Mouse (Mus musculus) v-Abl transformed pro-B cells (cell line): ENCODE measurements at regions not wholly inside any gene's neighbourhood (a gene's known extent, or its start where the extent isn't known, plus 50 kb on each side); places are given as distances from the start of the nearest gene placed in this dataset.

Experiments used
- in situ Hi-C, 2 experiments: fragments of 400-800 bp; cut with MboI; formaldehyde crosslinking; loops; one replicate each; pipeline ENCODE4 v1.15.1; 2025; ENCODE audit not compliant: unreplicated experiment in 2 of 2

DNA sequence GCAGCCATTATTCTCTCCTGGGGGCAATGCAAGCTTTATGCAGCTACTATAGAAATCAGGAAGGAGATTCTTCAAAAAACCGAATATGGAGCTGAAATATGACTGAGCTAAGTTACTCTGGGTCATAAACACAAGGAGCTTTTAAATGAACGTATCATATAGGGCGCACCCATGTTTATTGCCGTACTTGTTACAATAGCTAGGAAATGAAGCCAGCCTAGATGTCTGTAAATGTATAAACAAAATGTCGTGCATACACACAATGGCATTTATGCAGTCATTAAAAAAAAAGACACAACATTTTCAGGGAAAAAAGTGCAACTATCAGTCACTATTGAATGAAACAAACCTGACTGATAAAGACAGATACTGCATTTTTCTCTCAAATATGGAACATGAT, 111.0 kb downstream of the Uchl5 start:
- in situ Hi-C loops, result loop anchor here in 1 of 2 experiments (10.0 kb wide), 1 partner anchor 53 kb away; no protein-coding TSS in a partner anchor

DNA sequence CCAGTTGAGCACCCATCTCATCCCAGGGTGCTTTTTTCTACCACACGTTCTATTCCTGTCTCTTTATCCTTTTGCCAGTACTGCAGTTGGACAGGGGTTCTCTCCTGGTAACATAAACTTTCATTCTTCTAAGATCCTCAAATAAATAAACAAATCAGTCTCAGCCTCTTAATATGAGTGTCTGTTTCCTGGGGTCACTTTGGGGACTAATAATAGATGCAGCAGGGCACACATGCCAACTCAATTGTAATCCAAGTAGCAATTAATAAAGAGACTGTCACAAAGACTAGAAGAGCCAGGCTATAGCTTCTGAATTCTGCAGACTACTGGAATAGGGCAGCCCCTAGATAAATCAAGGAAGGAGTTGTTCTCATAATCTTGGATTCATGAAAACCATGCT, 108.9 kb downstream of the Uchl5 start:
- in situ Hi-C loops, result loop anchor here in 1 of 2 experiments (10.0 kb wide), 1 partner anchor 51 kb away; no protein-coding TSS in a partner anchor

DNA sequence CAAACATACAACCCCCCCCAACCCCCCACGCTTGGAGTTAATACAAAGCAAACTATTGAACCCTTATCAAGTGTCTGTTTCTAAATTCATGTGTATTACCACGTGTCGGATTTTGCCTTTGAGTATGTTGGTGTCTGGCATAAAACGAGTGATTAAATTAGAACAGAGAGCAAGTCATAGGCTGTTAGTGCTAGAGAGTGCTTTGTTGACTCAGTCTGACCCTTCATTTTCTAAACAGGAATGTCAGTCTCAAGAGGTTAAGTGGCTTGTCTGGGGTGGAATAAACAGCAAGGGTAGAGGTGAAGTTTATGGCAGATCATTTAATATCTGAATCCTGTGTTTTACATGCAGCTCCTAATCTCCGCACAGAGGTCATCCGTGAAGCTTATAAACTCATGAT, 104.1 kb downstream of the Uchl5 start:
- in situ Hi-C loops, result loop anchor here in 1 of 2 experiments (10.0 kb wide), 1 partner anchor 46 kb away; no protein-coding TSS in a partner anchor

DNA sequence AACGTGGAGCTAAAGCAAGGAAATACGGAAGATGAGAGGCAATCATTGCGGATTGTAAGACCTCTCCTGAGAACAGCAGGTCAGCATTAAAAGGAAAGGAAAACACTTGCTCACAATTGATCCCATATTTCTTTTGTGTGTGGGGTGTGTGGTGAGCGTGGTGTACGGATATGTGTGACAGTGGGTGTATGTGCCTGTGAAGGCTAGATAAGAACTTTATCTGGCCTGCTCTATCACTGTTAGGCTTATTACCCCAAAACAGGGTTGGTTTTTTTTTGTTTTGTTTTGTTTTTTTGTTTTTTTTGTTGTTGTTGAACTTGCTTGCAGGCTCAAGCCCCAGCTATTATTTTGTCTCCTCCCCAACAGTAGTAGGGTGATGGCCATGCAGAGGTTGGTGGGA, 102.5 kb downstream of the Uchl5 start:
- in situ Hi-C loops, result loop anchor here in 1 of 2 experiments (10.0 kb wide), 1 partner anchor 45 kb away; no protein-coding TSS in a partner anchor

DNA sequence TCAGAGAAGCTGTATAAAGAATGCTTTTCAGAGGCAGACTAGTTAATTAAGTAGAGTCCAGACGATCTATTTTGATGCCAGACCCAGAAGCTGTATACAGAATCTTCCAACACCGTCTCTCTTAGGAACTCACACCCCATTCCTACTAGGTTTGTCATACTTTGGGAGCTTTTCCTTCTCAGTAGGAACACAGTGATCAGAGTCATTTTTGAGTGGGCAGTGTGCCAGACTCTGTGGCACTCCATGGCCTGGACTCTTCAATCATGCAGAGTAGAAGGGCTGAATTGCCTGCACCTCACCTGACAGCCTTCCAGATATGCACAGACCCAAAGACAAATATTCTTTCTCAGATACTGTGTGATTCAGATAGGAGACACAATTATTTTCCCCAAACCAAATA, 101.2 kb downstream of the Uchl5 start:
- in situ Hi-C loops, result no loop called here

DNA sequence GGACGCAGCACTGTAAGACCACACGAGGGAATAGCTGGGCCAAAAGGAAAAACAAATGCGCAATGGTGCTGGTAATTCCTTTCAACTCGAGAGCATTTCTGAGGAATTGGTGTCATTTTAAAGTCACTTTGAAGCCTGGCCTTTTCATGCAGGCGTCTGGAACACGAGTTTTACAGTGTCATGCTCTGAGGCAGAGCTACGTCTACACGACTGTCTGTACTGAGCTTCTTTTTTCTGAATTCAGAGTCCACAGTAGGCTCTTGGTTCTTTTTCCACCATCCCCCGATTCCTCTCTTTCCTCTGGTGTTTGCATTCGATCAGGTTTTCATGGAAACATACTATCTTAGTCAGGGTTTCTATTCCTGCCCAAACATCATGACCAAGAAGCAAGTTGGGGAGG, 83.2 kb downstream of the Uchl5 start:
- in situ Hi-C loops, result no loop called here

DNA sequence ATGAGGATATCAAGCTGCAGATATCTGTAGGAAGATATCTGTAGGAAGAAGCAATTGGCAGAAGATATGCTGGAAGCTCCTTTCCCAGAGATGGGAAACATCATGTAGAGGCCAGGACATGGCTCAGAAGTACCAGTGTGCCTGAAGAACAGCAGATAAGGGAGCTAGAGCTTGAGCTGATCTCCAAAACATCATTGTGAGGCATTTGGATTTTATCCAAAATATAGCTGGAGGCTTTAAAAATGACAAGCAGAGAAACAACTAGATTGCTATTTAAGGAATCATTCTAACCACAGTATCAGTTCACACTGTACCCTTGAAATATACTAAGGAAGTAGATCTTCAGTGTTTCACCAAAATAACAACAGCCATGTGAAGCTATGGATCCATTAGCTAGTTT, 81.5 kb downstream of the Uchl5 start:
- in situ Hi-C loops, result no loop called here
